Mouse (Mus musculus) limb, embryonic 12.5 days (tissue): ENCODE results near the gene Slc25a42. TPM values are rescaled to one million over a fixed set of nuclear protein-coding genes. Genes with fewer than 3 reads are reported as not detected.
A peak's percentile ranks its signal among the peaks of the same experiment; 100 is the strongest.

Experiments
- ATAC-seq: fragments of 200-750 bp; cut with Nextera tagmentation; 2 replicates; pipeline ENCODE4 v1.8.0; 2017; ENCODE audit warnings: low read depth, moderate TSS enrichment; ENCODE audit not compliant: insufficient number of reproducible peaks, insufficient read depth, low FRiP score, low TSS enrichment
- H3K27ac ChIP-seq: fragments of 300-500 bp; sonication (generic); 2 replicates; pipeline ENCODE4 v1.5.1; 2016; ENCODE audit warnings: mild to moderate bottlenecking, moderate library complexity
- H3K27me3 ChIP-seq: fragments of 300-500 bp; sonication (generic); 2 replicates; pipeline ENCODE4 v1.6.1; 2016; ENCODE audit warnings: mild to moderate bottlenecking, moderate library complexity
- H3K36me3 ChIP-seq: fragments of 300-500 bp; sonication (generic); 2 replicates; pipeline ENCODE4 v1.6.1; 2016; ENCODE audit warnings: mild to moderate bottlenecking, moderate library complexity
- H3K4me1 ChIP-seq: fragments of 300-500 bp; sonication (generic); replicated peaks from 2 replicates; pipeline ENCODE4 v1.6.1; 2016
- H3K4me2 ChIP-seq: fragments of 300-500 bp; sonication (generic); 2 replicates; pipeline ENCODE4 v1.6.1; 2016; ENCODE audit warnings: mild to moderate bottlenecking, moderate library complexity
- H3K4me3 ChIP-seq: fragments of 300-500 bp; sonication (generic); replicated peaks from 2 replicates; pipeline ENCODE4 v1.5.1; 2016; ENCODE audit warnings: mild to moderate bottlenecking
- H3K9ac ChIP-seq: fragments of 300-500 bp; sonication (generic); replicated peaks from 2 replicates; pipeline ENCODE4 v1.6.1; 2016; ENCODE audit warnings: mild to moderate bottlenecking, moderate library complexity
- H3K9me3 ChIP-seq: fragments of 300-500 bp; sonication (generic); 2 replicates; pipeline ENCODE4 v1.6.1; 2016; ENCODE audit warnings: mild to moderate bottlenecking, moderate library complexity
- WGBS: fragments of 180-500 bp; shearing (Covaris S2); methylation state at CpG from one replicate; pipeline ENCODE4 v1.1.7; 2016; 5-methylcytosine and 5-hydroxymethylcytosine counted together
- polyA plus RNA-seq: library from polyadenylated mRNA; unstranded; fragments of >200 nt; fragmentation: Nextera tagmentation; extraction: Ambion mirVana; gene quantifications from 2 replicates; pipeline ENCODE4 v1.2.1, GENCODE M21; 2016

Slc25a42 gene
- polyA plus RNA-seq, 1 experiment from 2014 or later = 2.4 TPM

DNA sequence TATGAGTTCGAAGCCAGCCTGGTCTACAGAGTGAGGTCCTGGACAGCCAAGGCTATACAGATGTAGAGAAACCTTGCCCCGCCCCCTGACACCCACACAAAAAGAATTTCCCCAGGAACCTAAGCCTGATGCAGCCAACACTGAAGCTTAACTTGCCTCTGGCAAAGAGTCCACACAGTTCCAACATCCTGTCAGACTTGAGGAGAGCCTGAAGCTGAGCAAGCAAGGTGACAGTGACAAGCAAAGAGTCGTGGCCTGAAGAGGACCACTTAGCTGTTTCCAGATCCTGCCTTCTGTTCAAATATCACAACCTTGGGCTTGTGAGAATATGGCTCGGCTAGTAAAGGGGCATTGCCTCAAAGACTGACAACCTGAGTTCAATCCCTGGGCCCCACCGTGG is 3.0 kb upstream of the Slc25a42 start:
- Histone ChIP-seq H3K27me3 (peaks cover 23% of the 10 kb centered on the region; the same call in 1 of the 2 replicates), H3K36me3 (no peaks in the 10 kb centered on the region), H3K4me3 (no peak overlapping the region), H3K9me3 (no peaks in the 10 kb centered on the region), H3K9ac (no peak overlapping the region), H3K27ac (no peak overlapping the region), H3K4me1 (peaks cover 17% of the 10 kb centered on the region; the same call in 1 of the 2 replicates), H3K4me2 (no peak overlapping the region)
- 77% methylated on average over 5 of the region's 5 CpGs for WGBS
- no peak for ATAC-seq

- Histone ChIP-seq H3K36me3 (no peaks in the 10 kb centered on the region), H3K9me3 (no peaks in the 10 kb centered on the region), H3K4me2 (no peak overlapping the region), H3K27me3 (peaks cover 23% of the 10 kb centered on the region; the same call in 1 of the 2 replicates), H3K27ac (no peak overlapping the region), H3K9ac (no peak overlapping the region), H3K4me3 (no peak overlapping the region), H3K4me1 (peaks cover 16% of the 10 kb centered on the region; the same call in 1 of the 2 replicates)
- no peak for ATAC-seq
- WGBS = 69% methylated on average over 3 of the region's 3 CpGs
These were observed 2.3 kb upstream of the Slc25a42 start for GRCm38 (mm10) chr8:70214411-70214810.

DNA sequence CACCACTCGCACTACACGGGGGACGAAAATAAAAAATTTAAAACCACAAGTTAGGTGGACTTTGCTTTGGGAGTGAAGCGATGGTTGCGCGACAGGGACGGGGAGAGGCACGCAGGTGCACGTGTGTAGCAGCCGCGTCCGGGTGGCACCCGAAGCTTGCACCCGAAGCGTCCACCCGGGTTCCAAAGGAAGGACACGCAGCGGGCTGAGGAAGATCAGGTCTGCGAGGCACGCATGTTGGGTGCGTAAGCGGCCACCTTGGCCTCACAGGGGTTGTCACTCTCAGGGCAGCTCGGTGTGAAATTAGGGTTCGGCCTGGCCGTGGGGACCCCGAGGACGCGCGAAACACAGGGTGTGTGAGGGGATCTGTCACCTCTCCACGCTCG is 386 bp downstream of the Slc25a42 start:
- Histone ChIP-seq H3K27me3 (peaks cover 11% of the 10 kb centered on the region; the same call in 1 of the 2 replicates), H3K4me3 (peak overlapping the region; percentile 66), H3K4me1 (0 out of 2 replicates have a peak, but pooled peaks cover 14% of the 10 kb centered on the region), H3K4me2 (peak overlapping the region; percentile 94), H3K9me3 (no peaks in the 10 kb centered on the region), H3K36me3 (no peaks in the 10 kb centered on the region), H3K27ac (no peak overlapping the region), H3K9ac (peak overlapping the region; percentile 69)
- no peak; the same call in 1 of the 2 replicates for ATAC-seq
- WGBS = 2% methylated on average over 31 of the region's 31 CpGs

GRCm38 (mm10) chr8:70211275-70211674 is 830 bp downstream of the Slc25a42 start:
- H3K36me3 ChIP-seq = no peaks in the 10 kb centered on the region
- H3K27ac ChIP-seq = no peak overlapping the region
- peak overlapping the region; percentile 66 for H3K4me3 ChIP-seq
- peak overlapping the region; percentile 94 for H3K4me2 ChIP-seq
- H3K27me3 ChIP-seq = peaks cover 11% of the 10 kb centered on the region; the same call in 1 of the 2 replicates
- 75% methylated on average over 1 of the region's 1 CpGs for WGBS
- 0 out of 2 replicates have a peak, but pooled peaks cover 14% of the 10 kb centered on the region for H3K4me1 ChIP-seq
- H3K9ac ChIP-seq = peak overlapping the region; percentile 69; the same call in 1 of the 2 replicates
- H3K9me3 ChIP-seq = no peaks in the 10 kb centered on the region
- no peak for ATAC-seq

- H3K9ac ChIP-seq = 0 out of 2 replicates have a peak overlapping the region, but pooled peaks have one; percentile 14
- no peaks in the 10 kb centered on the region for H3K9me3 ChIP-seq
- 30% methylated on average over 8 of the region's 8 CpGs for WGBS
- H3K27ac ChIP-seq = no peak overlapping the region
- H3K4me1 ChIP-seq = 0 out of 2 replicates have a peak, but pooled peaks cover 14% of the 10 kb centered on the region
- peaks cover 11% of the 10 kb centered on the region; the same call in 1 of the 2 replicates for H3K27me3 ChIP-seq
- no peak for ATAC-seq
- H3K4me2 ChIP-seq = peak overlapping the region; percentile 2; the same call in 1 of the 2 replicates
- H3K36me3 ChIP-seq = no peaks in the 10 kb centered on the region
- H3K4me3 ChIP-seq = no peak overlapping the region
These were observed 1.6 kb downstream of the Slc25a42 start for GRCm38 (mm10) chr8:70210538-70210937.

- H3K9me3 ChIP-seq = no peaks in the 10 kb centered on the region
- no peak overlapping the region for H3K4me2 ChIP-seq
- no peak for ATAC-seq
- no peak overlapping the region for H3K27ac ChIP-seq
- H3K9ac ChIP-seq = no peak overlapping the region
- H3K36me3 ChIP-seq = no peaks in the 10 kb centered on the region
- peaks cover 11% of the 10 kb centered on the region; the same call in 1 of the 2 replicates for H3K27me3 ChIP-seq
- H3K4me1 ChIP-seq = 0 out of 2 replicates have a peak, but pooled peaks cover 12% of the 10 kb centered on the region
- 16% methylated on average over 1 of the region's 1 CpGs for WGBS
- H3K4me3 ChIP-seq = no peak overlapping the region
These were observed 4.0 kb downstream of the Slc25a42 start for GRCm38 (mm10) chr8:70208130-70208529.

GRCm38 (mm10) chr8:70204757-70205156 is 7.3 kb downstream of the Slc25a42 start:
- Histone ChIP-seq H3K36me3 (no peaks in the 10 kb centered on the region), H3K4me1 (no peaks in the 10 kb centered on the region), H3K4me3 (no peak overlapping the region), H3K4me2 (no peak overlapping the region), H3K9ac (no peak overlapping the region), H3K27me3 (no peaks in the 10 kb centered on the region), H3K9me3 (no peaks in the 10 kb centered on the region), H3K27ac (no peak overlapping the region)
- WGBS = 61% methylated on average over 1 of the region's 1 CpGs
- no peak for ATAC-seq

DNA sequence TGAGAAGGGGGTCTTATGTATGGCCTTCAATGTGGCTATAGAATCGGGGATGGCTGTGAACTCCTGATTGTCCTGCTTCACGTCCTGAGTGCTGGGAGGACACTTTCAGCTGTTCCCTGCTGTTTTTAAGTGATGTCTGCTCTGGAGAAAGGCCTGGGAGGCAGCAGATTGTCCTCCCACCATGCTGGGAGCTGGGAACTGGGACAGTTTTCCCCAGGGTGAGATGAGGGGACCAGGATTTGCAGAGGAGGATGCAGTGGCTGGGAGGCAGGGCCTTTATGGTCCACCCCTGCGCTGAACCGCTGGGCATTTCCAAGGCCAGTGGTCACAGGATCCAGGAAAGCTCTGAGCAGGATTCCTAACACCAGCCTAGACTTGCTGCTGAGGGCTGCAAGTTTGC is 9.0 kb downstream of the Slc25a42 start:
- ATAC-seq = no peak
- 78% methylated on average over 4 of the region's 4 CpGs for WGBS
- no peak overlapping the region for H3K27ac ChIP-seq
- H3K27me3 ChIP-seq = no peaks in the 10 kb centered on the region
- H3K4me1 ChIP-seq = no peaks in the 10 kb centered on the region
- H3K4me2 ChIP-seq = no peak overlapping the region
- H3K4me3 ChIP-seq = no peak overlapping the region
- no peaks in the 10 kb centered on the region for H3K36me3 ChIP-seq
- no peaks in the 10 kb centered on the region for H3K9me3 ChIP-seq
- no peak overlapping the region for H3K9ac ChIP-seq

- no peaks in the 10 kb centered on the region for H3K36me3 ChIP-seq
- no peaks in the 10 kb centered on the region for H3K4me1 ChIP-seq
- no peak for ATAC-seq
- no peak overlapping the region for H3K27ac ChIP-seq
- WGBS = 83% methylated on average over 3 of the region's 3 CpGs
- no peaks in the 10 kb centered on the region for H3K27me3 ChIP-seq
- no peak overlapping the region for H3K9ac ChIP-seq
- H3K9me3 ChIP-seq = no peaks in the 10 kb centered on the region
- no peak overlapping the region for H3K4me2 ChIP-seq
- H3K4me3 ChIP-seq = no peak overlapping the region
These were observed 10.7 kb downstream of the Slc25a42 start for GRCm38 (mm10) chr8:70201417-70201816.

GRCm38 (mm10) chr8:70200098-70200681 is 11.9 kb downstream of the Slc25a42 start:
- Histone ChIP-seq H3K9ac (no peak overlapping the region), H3K27me3 (no peaks in the 10 kb centered on the region), H3K36me3 (no peaks in the 10 kb centered on the region), H3K4me1 (no peaks in the 10 kb centered on the region), H3K9me3 (no peaks in the 10 kb centered on the region), H3K4me2 (no peak overlapping the region), H3K27ac (no peak overlapping the region), H3K4me3 (no peak overlapping the region)
- no peak for ATAC-seq
- 79% methylated on average over 5 of the region's 5 CpGs for WGBS

DNA sequence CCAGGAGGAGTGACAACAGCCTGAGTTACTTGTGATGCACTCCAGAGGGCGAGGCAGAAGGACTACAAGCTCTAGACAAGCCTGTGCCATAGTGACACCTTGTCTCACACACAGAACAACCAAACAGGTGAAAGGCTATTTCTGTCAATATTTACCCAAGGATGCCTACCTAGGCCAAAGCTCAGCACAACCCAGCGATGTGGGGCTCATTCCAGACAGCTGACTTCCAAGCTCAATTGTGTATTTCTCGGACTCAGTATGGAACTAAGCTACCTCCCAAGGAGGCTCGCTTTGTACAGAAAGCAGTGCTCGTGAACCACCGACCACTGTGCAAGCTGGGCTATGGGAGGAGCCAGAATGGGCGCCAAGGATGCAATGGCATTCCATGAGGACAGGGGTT is 14.5 kb downstream of the Slc25a42 start:
- H3K36me3 ChIP-seq = no peaks in the 10 kb centered on the region
- no peak overlapping the region for H3K4me2 ChIP-seq
- ATAC-seq = no peak
- H3K9me3 ChIP-seq = no peaks in the 10 kb centered on the region
- H3K4me1 ChIP-seq = no peaks in the 10 kb centered on the region
- no peak overlapping the region for H3K4me3 ChIP-seq
- H3K27me3 ChIP-seq = no peaks in the 10 kb centered on the region
- H3K9ac ChIP-seq = no peak overlapping the region
- WGBS = 61% methylated on average over 7 of the region's 7 CpGs
- no peak overlapping the region for H3K27ac ChIP-seq

GRCm38 (mm10) chr8:70195762-70196161 is 16.3 kb downstream of the Slc25a42 start:
- no peaks in the 10 kb centered on the region for H3K9me3 ChIP-seq
- no peak overlapping the region for H3K9ac ChIP-seq
- no peak for ATAC-seq
- H3K27me3 ChIP-seq = no peaks in the 10 kb centered on the region
- H3K4me3 ChIP-seq = no peak overlapping the region
- no peaks in the 10 kb centered on the region for H3K36me3 ChIP-seq
- no peak overlapping the region for H3K27ac ChIP-seq
- H3K4me2 ChIP-seq = no peak overlapping the region
- H3K4me1 ChIP-seq = peaks cover 9% of the 10 kb centered on the region
- 68% methylated on average over 2 of the region's 2 CpGs for WGBS
